Mouse (Mus musculus): Measurements from ENCODE around the gene Mccc2. TPM values are rescaled to one million over a fixed set of nuclear protein-coding genes. Genes with fewer than 3 reads are reported as not detected.

Mccc2 gene
- total RNA-seq, 2 experiments from 2014 or later: 60.4 to 82.2 TPM

GRCm38 (mm10) chr13:99939320-99939671 lies 76.1 kb downstream of the Mccc2 start:
- no peak for DNase-seq

GRCm38 (mm10) chr13:99938606-99939319 lies 76.7 kb downstream of the Mccc2 start:
- DNase-seq: no peak

- no peak for DNase-seq
Measured at GRCm38 (mm10) chr13:99937741-99938140, 77.7 kb downstream of the Mccc2 start.

- no peak for DNase-seq
Measured at GRCm38 (mm10) chr13:99932406-99932805, 83.0 kb downstream of the Mccc2 start.

- DNase-seq: no peak
Measured at GRCm38 (mm10) chr13:99931502-99931901, 83.9 kb downstream of the Mccc2 start.

- no peak for DNase-seq
Measured at GRCm38 (mm10) chr13:99926249-99926648, 89.2 kb downstream of the Mccc2 start.

- no peak for DNase-seq
Measured at GRCm38 (mm10) chr13:99915632-99916031, 99.8 kb downstream of the Mccc2 start.

- no peak for DNase-seq
Measured at GRCm38 (mm10) chr13:99900965-99901364, 114.5 kb downstream of the Mccc2 start, which contains the start of gene Cartpt. Gene Cartpt (minus strand): TSS chr13:99901091.

- DNase-seq: peak; percentile 62 to 80
Measured at GRCm38 (mm10) chr13:99900557-99900892, 114.9 kb downstream of the Mccc2 start.

- DNase-seq: no peak
Measured at GRCm38 (mm10) chr13:99899670-99900556, 115.5 kb downstream of the Mccc2 start.

- DNase-seq: no peak
Measured at GRCm38 (mm10) chr13:99898816-99899215, 116.6 kb downstream of the Mccc2 start.

Other genes with a start within 250 kb of the Mccc2 start
- gene Cartpt, start 114.5 kb downstream of the Mccc2 start, total RNA-seq (2021): 1 to 10 TPM; 6.0 to 6.2 TPM
- gene Bdp1, start 88.4 kb upstream of the Mccc2 start, total RNA-seq (2021): 10 to 100 TPM; 25.4 to 38.1 TPM
- 10 to 100 TPM; 13.9 to 21.7 TPM for gene Serf1, start 92.4 kb upstream of the Mccc2 start, total RNA-seq (2021)
- gene Smn1, start 109.2 kb upstream of the Mccc2 start, total RNA-seq (2021): 10 to 100 TPM; 31.8 to 40.8 TPM
- gene Naip2, start 186.5 kb upstream of the Mccc2 start, total RNA-seq (2021): 1 to 10 TPM; 1.6 to 1.7 TPM
- gene Naip5, start 230.7 kb upstream of the Mccc2 start, total RNA-seq (2021): 1 to 10 TPM; 1.3 to 9.1 TPM

All from adrenal gland, postnatal 36 days (tissue).